Mouse (Mus musculus): ENCODE results near the gene Bco2. TPM values are rescaled to one million over a fixed set of nuclear protein-coding genes. Genes with fewer than 3 reads are reported as not detected.

The Bco2 gene
- total and polyA plus RNA-seq, 2 experiments from 2014 or later = 0.65 to 0.76 TPM

DNA sequence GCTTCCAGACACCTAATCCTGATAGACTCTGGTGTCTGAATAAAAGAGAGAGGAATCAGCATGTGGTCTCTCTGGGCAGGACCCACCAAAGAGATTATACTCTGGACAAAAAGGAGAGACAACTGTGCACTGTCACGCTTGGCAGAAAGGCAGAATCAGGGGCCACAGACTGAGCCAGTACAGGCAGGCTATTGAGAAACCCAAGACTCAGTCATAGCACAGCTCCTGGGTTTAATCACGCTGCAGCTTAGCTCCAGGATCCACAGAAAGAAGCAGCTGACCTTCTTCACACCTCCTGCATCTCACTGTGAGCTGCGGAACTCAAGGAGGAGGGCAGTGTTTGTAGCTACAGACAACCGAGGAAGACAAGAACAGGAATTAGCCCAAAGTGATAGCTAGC, 25.4 kb upstream of the Bco2 start:
- no peak overlapping the region for H3K4me2 ChIP-seq (ENCODE audit: low read depth)
- no peak overlapping the region for H3K27ac ChIP-seq (ENCODE audit: low read depth, low read length)
- H3K36me3 ChIP-seq (ENCODE audit: insufficient read depth) = no peaks in the 10 kb centered on the region
- no peak for TF ChIP-seq CTCF (IDR thresholded peaks at IDR 0.05; ENCODE audit: low read depth)
- WGBS = 25% methylated on average over 4 of the region's 4 CpGs
- H3K4me3 ChIP-seq (ENCODE audit: low read depth, low read length) = no peak overlapping the region
- no peaks in the 10 kb centered on the region for H3K27me3 ChIP-seq (ENCODE audit: insufficient read depth, low read length)
- DNase-seq (no peak), ATAC-seq (no peak)
- H3K9me3 ChIP-seq (ENCODE audit: low read length) = no peaks in the 10 kb centered on the region
- H3K9ac ChIP-seq = no peak overlapping the region
- H3K4me1 ChIP-seq (ENCODE audit: insufficient read depth) = no peaks in the 10 kb centered on the region

DNA sequence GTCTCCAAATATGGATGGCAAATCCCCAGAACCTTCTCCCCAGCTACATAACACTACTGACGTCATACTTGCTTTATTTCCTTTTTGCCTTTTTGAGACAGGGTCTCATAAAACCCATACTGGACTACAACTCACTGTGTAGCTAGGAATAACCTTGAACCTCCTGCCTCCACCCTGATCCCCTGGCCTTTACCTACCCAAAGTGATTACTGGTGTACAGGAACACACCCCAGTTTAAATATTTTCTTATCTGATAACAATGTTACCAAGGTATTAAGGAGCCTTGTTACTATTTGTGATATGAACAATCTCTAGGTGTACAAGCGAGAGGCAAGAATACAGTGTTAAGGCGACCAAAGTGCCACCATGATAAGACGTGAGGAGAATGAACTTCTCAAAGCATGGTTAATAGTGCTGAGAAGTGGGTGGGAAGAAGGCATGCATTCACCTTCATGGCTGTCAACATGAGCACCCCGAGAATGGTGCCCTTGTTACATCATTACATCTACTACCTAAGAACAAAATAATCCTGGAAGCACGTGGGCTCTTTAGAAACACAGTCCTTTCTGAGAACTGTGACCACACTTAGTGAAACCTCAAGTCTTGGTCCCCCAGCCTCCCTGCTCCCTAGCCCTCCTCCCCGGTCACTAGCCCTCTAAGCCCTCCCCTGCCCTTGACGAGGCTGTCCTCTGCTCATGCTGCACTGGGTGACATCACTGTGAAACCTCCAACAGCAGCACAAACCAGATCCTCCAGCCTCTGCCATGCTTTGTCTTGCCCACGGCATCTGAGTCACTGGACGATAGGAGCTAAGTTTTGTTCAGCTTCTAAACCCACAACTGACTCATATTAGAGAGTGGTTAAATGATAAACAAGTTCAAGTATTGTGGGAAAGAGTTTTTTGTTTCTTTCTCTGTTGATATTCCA, 14.9 kb upstream of the Bco2 start:
- 81% methylated on average over 10 of the region's 10 CpGs for WGBS
- no peak for TF ChIP-seq CTCF (IDR thresholded peaks at IDR 0.05; ENCODE audit: low read depth)
- Histone ChIP-seq H3K4me3 (ENCODE audit: low read depth, low read length) (no peak overlapping the region), H3K27ac (ENCODE audit: low read depth, low read length) (no peak overlapping the region), H3K27me3 (ENCODE audit: insufficient read depth, low read length) (no peaks in the 10 kb centered on the region), H3K4me1 (ENCODE audit: insufficient read depth) (no peaks in the 10 kb centered on the region), H3K36me3 (ENCODE audit: insufficient read depth) (no peaks in the 10 kb centered on the region), H3K9ac (no peak overlapping the region), H3K4me2 (ENCODE audit: low read depth) (no peak overlapping the region), H3K9me3 (ENCODE audit: low read length) (no peaks in the 10 kb centered on the region)
- ATAC-seq = no peak
- DNase-seq = no peak

DNA sequence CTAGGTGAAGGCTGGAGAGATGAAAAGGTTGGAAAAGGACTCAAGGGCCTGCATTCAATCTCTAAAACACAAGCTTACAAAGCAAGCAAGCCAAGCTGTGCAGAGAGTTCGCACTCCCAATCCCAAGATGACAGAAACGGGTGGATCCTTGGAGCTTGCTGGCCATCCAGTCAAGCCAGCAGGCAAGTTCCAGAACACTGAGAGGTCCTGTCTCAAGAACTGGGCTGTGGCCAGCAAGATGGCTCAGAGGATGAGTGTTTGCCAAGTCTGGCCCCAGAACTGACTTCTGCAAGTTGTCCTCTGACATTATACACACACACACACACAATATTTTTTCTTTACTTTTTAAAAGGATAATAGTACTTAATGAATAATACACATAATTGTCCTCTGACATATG, 12.9 kb upstream of the Bco2 start:
- Histone ChIP-seq H3K9me3 (ENCODE audit: low read length) (no peaks in the 10 kb centered on the region), H3K27ac (ENCODE audit: low read depth, low read length) (no peak overlapping the region), H3K9ac (no peak overlapping the region), H3K4me2 (ENCODE audit: low read depth) (no peak overlapping the region), H3K27me3 (ENCODE audit: insufficient read depth, low read length) (no peaks in the 10 kb centered on the region), H3K4me1 (ENCODE audit: insufficient read depth) (no peaks in the 10 kb centered on the region), H3K36me3 (ENCODE audit: insufficient read depth) (no peaks in the 10 kb centered on the region), H3K4me3 (ENCODE audit: low read depth, low read length) (no peak overlapping the region)
- 95% methylated on average over 2 of the region's 2 CpGs for WGBS
- no peak for DNase-seq
- TF ChIP-seq CTCF (IDR thresholded peaks at IDR 0.05; ENCODE audit: low read depth) = no peak
- ATAC-seq = no peak

DNA sequence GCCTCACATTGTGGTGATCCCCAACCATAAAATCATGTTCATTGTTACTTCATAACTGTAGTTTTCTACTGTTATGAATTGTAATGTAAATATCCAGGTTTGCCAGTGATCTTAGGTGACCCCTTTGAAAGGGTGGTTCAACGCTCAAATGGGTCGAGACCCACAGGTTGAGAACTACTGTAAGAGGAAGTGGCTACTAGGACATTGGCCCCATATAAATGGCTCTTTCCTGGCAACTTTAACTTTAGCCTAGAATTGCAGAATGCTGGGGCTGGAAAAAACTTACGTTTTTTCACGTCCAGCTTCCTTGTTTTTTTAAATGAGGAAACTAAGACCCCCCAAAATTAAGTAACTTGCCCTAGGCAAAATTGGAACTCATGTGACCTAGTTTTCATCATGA, 12.4 kb upstream of the Bco2 start:
- ATAC-seq (no peak), DNase-seq (no peak)
- H3K27ac ChIP-seq (ENCODE audit: low read depth, low read length) = no peak overlapping the region
- no peaks in the 10 kb centered on the region for H3K27me3 ChIP-seq (ENCODE audit: insufficient read depth, low read length)
- whole genome bisulfite sequencing = 92% methylated on average over 4 of the region's 4 CpGs
- H3K4me2 ChIP-seq (ENCODE audit: low read depth) = no peak overlapping the region
- no peak for TF ChIP-seq CTCF (IDR thresholded peaks at IDR 0.05; ENCODE audit: low read depth)
- H3K4me3 ChIP-seq (ENCODE audit: low read depth, low read length) = no peak overlapping the region
- no peak overlapping the region for H3K9ac ChIP-seq
- no peaks in the 10 kb centered on the region for H3K36me3 ChIP-seq (ENCODE audit: insufficient read depth)
- H3K4me1 ChIP-seq (ENCODE audit: insufficient read depth) = no peaks in the 10 kb centered on the region
- H3K9me3 ChIP-seq (ENCODE audit: low read length) = no peaks in the 10 kb centered on the region

DNA sequence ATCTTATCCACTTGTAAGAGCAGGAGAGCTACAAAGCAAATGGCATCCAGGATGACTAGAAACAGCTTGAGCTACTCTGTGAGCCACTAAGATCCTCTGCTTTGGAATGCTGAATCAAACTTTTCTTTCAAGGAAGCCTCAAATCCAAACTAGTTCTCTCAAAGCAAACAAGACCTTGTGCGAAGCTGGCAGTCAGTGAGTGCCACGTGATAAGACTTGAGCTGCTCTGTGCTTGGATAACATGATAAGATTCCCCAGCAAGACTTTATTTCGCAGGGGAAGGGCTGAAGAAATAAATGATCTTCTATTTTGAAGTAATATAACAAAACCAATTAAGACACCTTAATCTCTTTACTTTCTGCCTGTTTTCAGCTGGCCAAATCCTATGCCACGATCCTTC, 11.0 kb upstream of the Bco2 start:
- no peak for TF ChIP-seq CTCF (IDR thresholded peaks at IDR 0.05; ENCODE audit: low read depth)
- 81% methylated on average over 4 of the region's 4 CpGs for WGBS
- Histone ChIP-seq H3K9me3 (ENCODE audit: low read length) (no peaks in the 10 kb centered on the region), H3K9ac (no peak overlapping the region), H3K27me3 (ENCODE audit: insufficient read depth, low read length) (no peaks in the 10 kb centered on the region), H3K36me3 (ENCODE audit: insufficient read depth) (no peaks in the 10 kb centered on the region), H3K4me2 (ENCODE audit: low read depth) (no peak overlapping the region), H3K4me3 (ENCODE audit: low read depth, low read length) (no peak overlapping the region), H3K27ac (ENCODE audit: low read depth, low read length) (no peak overlapping the region), H3K4me1 (ENCODE audit: insufficient read depth) (no peaks in the 10 kb centered on the region)
- ATAC-seq (no peak), DNase-seq (no peak)

DNA sequence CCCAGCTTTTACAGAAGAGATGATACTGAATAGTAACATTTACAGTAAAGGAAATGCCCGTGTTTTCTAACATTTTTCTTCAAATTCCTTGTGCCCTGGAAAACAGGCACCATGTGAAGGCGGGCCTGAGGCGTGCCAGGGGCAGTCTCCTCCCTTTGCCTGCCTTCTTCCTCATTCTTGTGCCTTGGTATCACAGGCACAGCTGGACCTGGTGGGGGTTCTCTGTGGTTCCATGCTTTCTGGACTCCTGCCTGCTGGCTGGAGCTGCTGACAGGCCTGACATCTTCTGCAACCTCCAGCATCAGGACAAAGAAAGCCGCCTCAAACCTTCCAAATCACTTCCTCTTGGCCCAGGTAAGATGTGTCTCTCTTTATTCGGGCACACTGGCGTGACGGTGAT, 10.2 kb upstream of the Bco2 start:
- Histone ChIP-seq H3K4me2 (ENCODE audit: low read depth) (no peak overlapping the region), H3K36me3 (ENCODE audit: insufficient read depth) (no peaks in the 10 kb centered on the region), H3K27ac (ENCODE audit: low read depth, low read length) (no peak overlapping the region), H3K9ac (no peak overlapping the region), H3K4me1 (ENCODE audit: insufficient read depth) (no peaks in the 10 kb centered on the region), H3K4me3 (ENCODE audit: low read depth, low read length) (no peak overlapping the region), H3K27me3 (ENCODE audit: insufficient read depth, low read length) (no peaks in the 10 kb centered on the region), H3K9me3 (ENCODE audit: low read length) (no peaks in the 10 kb centered on the region)
- DNase-seq = no peak
- no peak for TF ChIP-seq CTCF (IDR thresholded peaks at IDR 0.05; ENCODE audit: low read depth)
- ATAC-seq = no peak
- 75% methylated on average over 7 of the region's 7 CpGs for WGBS

DNA sequence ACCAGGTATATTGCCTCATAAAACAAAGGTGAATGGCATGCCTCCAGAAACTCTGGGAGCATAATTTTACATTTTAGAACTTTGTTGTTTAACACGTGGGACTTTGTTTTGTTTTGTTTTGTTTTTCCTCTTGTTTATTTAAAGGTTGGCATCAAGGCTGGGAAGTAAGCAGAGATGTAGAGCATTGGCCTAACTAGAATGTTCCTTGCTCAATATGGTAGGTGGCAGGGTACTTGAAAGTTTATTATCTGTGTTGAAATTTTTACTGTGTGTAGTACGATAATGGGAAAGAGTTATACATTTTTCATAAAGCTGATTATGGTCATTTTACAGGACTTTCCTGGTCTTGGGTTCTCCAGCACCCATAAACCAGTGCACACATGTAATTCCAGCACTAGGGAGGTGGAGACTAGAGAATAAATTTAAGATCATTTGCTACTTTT, 7.0 kb upstream of the Bco2 start:
- no peaks in the 10 kb centered on the region for H3K4me1 ChIP-seq (ENCODE audit: insufficient read depth)
- no peak for TF ChIP-seq CTCF (IDR thresholded peaks at IDR 0.05; ENCODE audit: low read depth)
- DNase-seq = no peak
- no peaks in the 10 kb centered on the region for H3K9me3 ChIP-seq (ENCODE audit: low read length)
- H3K27me3 ChIP-seq (ENCODE audit: insufficient read depth, low read length) = no peaks in the 10 kb centered on the region
- ATAC-seq = no peak
- H3K4me2 ChIP-seq (ENCODE audit: low read depth) = no peak overlapping the region
- 86% methylated on average over 2 of the region's 2 CpGs for WGBS
- H3K9ac ChIP-seq = no peak overlapping the region
- H3K36me3 ChIP-seq (ENCODE audit: insufficient read depth) = no peaks in the 10 kb centered on the region
- no peak overlapping the region for H3K4me3 ChIP-seq (ENCODE audit: low read depth, low read length)
- H3K27ac ChIP-seq (ENCODE audit: low read depth, low read length) = no peak overlapping the region

All from forebrain, postnatal 0 days (tissue).